Mouse (Mus musculus) bone marrow, adult 2 months (tissue): ENCODE results near the gene Lrp1.

Source experiments
- CTCF ChIP-seq: fragments of 200-500 bp; IDR thresholded peaks from 2 replicates; pipeline ENCODE4 v1.5.1; 2011; ENCODE audit warnings: low read length, control low read depth; ENCODE audit not compliant: control insufficient read depth, insufficient read depth
- POLR2A ChIP-seq: fragments of 200-500 bp; IDR thresholded peaks from 2 replicates; pipeline ENCODE4 v1.6.1; 2011; ENCODE audit warnings: low read depth, mild to moderate bottlenecking, control low read depth, low read length, borderline replicate concordance; ENCODE audit not compliant: control insufficient read depth

- TF ChIP-seq POLR2A (no peak), CTCF (no peak)
These were observed 10.6 kb upstream of the Lrp1 start for GRCm38 (mm10) chr10:127631261-127632214.
